Mouse (Mus musculus) neural tube, embryonic 11.5 days (tissue): ENCODE measurements around the gene Ldlrap1. TPM values are rescaled to one million over a fixed set of nuclear protein-coding genes. Genes with fewer than 3 reads are reported as not detected.

Experiments
- ATAC-seq: fragments of 200-750 bp; cut with Nextera tagmentation; 2 replicates; pipeline ENCODE4 v1.8.0; 2017; ENCODE audit warnings: moderate number of reproducible peaks, mild to moderate bottlenecking, moderate TSS enrichment, moderate library complexity; ENCODE audit not compliant: insufficient read depth, low FRiP score, low TSS enrichment
- DNase-seq: peaks from one replicate; pipeline ENCODE4 v3.0.0-alpha.2; 2015; ENCODE audit warnings: low spot score
- H3K27ac ChIP-seq: fragments of 300-500 bp; sonication (generic); 2 replicates; pipeline ENCODE4 v1.5.1; 2014; ENCODE audit warnings: low read depth, mild to moderate bottlenecking, low read length
- H3K27me3 ChIP-seq: fragments of 300-500 bp; sonication (generic); 2 replicates; pipeline ENCODE4 v1.6.1; 2014; ENCODE audit warnings: mild to moderate bottlenecking, low read length, mixed read lengths; ENCODE audit not compliant: control insufficient read depth, insufficient read depth
- H3K36me3 ChIP-seq: fragments of 300-500 bp; sonication (generic); 2 replicates; pipeline ENCODE4 v1.6.1; 2014; ENCODE audit warnings: mild to moderate bottlenecking, low read length, moderate library complexity, mixed read lengths; ENCODE audit not compliant: control insufficient read depth, insufficient read depth
- H3K4me1 ChIP-seq: fragments of 300-500 bp; sonication (generic); 2 replicates; pipeline ENCODE4 v1.6.1; 2014; ENCODE audit warnings: low read length, mixed read lengths; ENCODE audit not compliant: control insufficient read depth, insufficient read depth
- H3K4me2 ChIP-seq: fragments of 300-500 bp; sonication (generic); 2 replicates; pipeline ENCODE4 v1.6.1; 2014; ENCODE audit warnings: low read depth, mild to moderate bottlenecking, moderate library complexity
- H3K4me3 ChIP-seq: fragments of 300-500 bp; sonication (generic); 2 replicates; pipeline ENCODE4 v1.5.1; 2014; ENCODE audit warnings: low read depth, low read length
- H3K9ac ChIP-seq: fragments of 300-500 bp; sonication (generic); 2 replicates; pipeline ENCODE4 v1.6.1; 2014; ENCODE audit warnings: mild to moderate bottlenecking, low read length
- H3K9me3 ChIP-seq: fragments of 300-500 bp; sonication (generic); 2 replicates; pipeline ENCODE4 v1.6.1; 2016; ENCODE audit warnings: low read length; ENCODE audit not compliant: control insufficient read depth
- WGBS: fragments of 180-500 bp; shearing (Covaris S2); extraction: QIAGEN DNeasy Blood & Tissue Kit; methylation state at CpG from one replicate; pipeline ENCODE4 v1.1.7; 2014; 5-methylcytosine and 5-hydroxymethylcytosine counted together
- polyA plus RNA-seq: library from polyadenylated mRNA; unstranded; fragments of >200 nt; fragmentation: Nextera tagmentation; extraction: Ambion mirVana; gene quantifications from 2 replicates; pipeline ENCODE4 v1.2.1, GENCODE M21; 2014

Gene Ldlrap1
- polyA plus RNA-seq, 1 experiment from 2014 or later: 7.4 TPM

GRCm38 (mm10) chr4:134786946-134787345, 19.1 kb upstream of the Ldlrap1 start:
- Histone ChIP-seq H3K9me3 (no peaks in the 10 kb centered on the region), H3K4me2 (no peak overlapping the region), H3K9ac (no peak overlapping the region), H3K27me3 (no peaks in the 10 kb centered on the region), H3K27ac (no peak overlapping the region), H3K36me3 (no peaks in the 10 kb centered on the region), H3K4me1 (no peaks in the 10 kb centered on the region), H3K4me3 (no peak overlapping the region)
- ATAC-seq (no peak), DNase-seq (no peak)
- WGBS: 42% methylated on average over 10 of the region's 10 CpGs

- Histone ChIP-seq H3K4me1 (peaks cover under 1% of the 10 kb centered on the region; the same call in 1 of the 2 replicates), H3K4me3 (no peak overlapping the region), H3K27me3 (no peaks in the 10 kb centered on the region), H3K27ac (no peak overlapping the region), H3K9me3 (no peaks in the 10 kb centered on the region), H3K4me2 (no peak overlapping the region), H3K9ac (no peak overlapping the region), H3K36me3 (no peaks in the 10 kb centered on the region)
- 63% methylated on average over 5 of the region's 5 CpGs for WGBS
- no peak for ATAC-seq
- peak; percentile 41 for DNase-seq
Observed at GRCm38 (mm10) chr4:134784701-134785100, 16.9 kb upstream of the Ldlrap1 start.

- H3K4me2 ChIP-seq: no peak overlapping the region
- H3K9me3 ChIP-seq: no peaks in the 10 kb centered on the region
- H3K36me3 ChIP-seq: no peaks in the 10 kb centered on the region
- no peak overlapping the region for H3K4me3 ChIP-seq
- ATAC-seq (no peak), DNase-seq (no peak)
- WGBS: 43% methylated on average over 14 of the region's 14 CpGs
- no peak overlapping the region for H3K27ac ChIP-seq
- H3K9ac ChIP-seq: no peak overlapping the region
- no peaks in the 10 kb centered on the region for H3K27me3 ChIP-seq
- H3K4me1 ChIP-seq: peaks cover 5% of the 10 kb centered on the region; the same call in 1 of the 2 replicates
Observed at GRCm38 (mm10) chr4:134779136-134779934, 11.5 kb upstream of the Ldlrap1 start.

- H3K27me3 ChIP-seq: no peaks in the 10 kb centered on the region
- no peak overlapping the region for H3K9ac ChIP-seq
- WGBS: 78% methylated on average over 7 of the region's 7 CpGs
- H3K36me3 ChIP-seq: no peaks in the 10 kb centered on the region
- DNase-seq (no peak), ATAC-seq (no peak)
- peaks cover 5% of the 10 kb centered on the region; the same call in 1 of the 2 replicates for H3K4me1 ChIP-seq
- no peaks in the 10 kb centered on the region for H3K9me3 ChIP-seq
- no peak overlapping the region for H3K4me3 ChIP-seq
- H3K4me2 ChIP-seq: no peak overlapping the region
- H3K27ac ChIP-seq: no peak overlapping the region
Observed at GRCm38 (mm10) chr4:134776246-134776645, 8.4 kb upstream of the Ldlrap1 start.

GRCm38 (mm10) chr4:134775234-134775944, 7.6 kb upstream of the Ldlrap1 start:
- Histone ChIP-seq H3K4me1 (peaks cover 5% of the 10 kb centered on the region; the same call in 1 of the 2 replicates), H3K4me3 (no peak overlapping the region), H3K4me2 (no peak overlapping the region), H3K27ac (no peak overlapping the region), H3K9ac (no peak overlapping the region), H3K27me3 (no peaks in the 10 kb centered on the region), H3K36me3 (no peaks in the 10 kb centered on the region), H3K9me3 (no peaks in the 10 kb centered on the region)
- no peak for DNase-seq
- ATAC-seq: no peak
- WGBS: 67% methylated on average over 14 of the region's 14 CpGs

GRCm38 (mm10) chr4:134774126-134774525, 6.3 kb upstream of the Ldlrap1 start:
- Histone ChIP-seq H3K27ac (no peak overlapping the region), H3K4me1 (no peaks in the 10 kb centered on the region; the same call in 1 of the 2 replicates), H3K9ac (no peak overlapping the region), H3K4me3 (no peak overlapping the region), H3K36me3 (no peaks in the 10 kb centered on the region), H3K27me3 (0 out of 2 replicates have a peak, but pooled peaks cover under 1% of the 10 kb centered on the region), H3K4me2 (no peak overlapping the region), H3K9me3 (no peaks in the 10 kb centered on the region)
- ATAC-seq (no peak), DNase-seq (no peak)
- WGBS: 87% methylated on average over 6 of the region's 6 CpGs

GRCm38 (mm10) chr4:134772805-134773674, 5.2 kb upstream of the Ldlrap1 start:
- ATAC-seq: no peak
- no peak overlapping the region for H3K4me3 ChIP-seq
- DNase-seq: no peak
- H3K27ac ChIP-seq: no peak overlapping the region
- no peaks in the 10 kb centered on the region for H3K9me3 ChIP-seq
- 27% methylated on average over 4 of the region's 4 CpGs for WGBS
- no peak overlapping the region for H3K9ac ChIP-seq
- H3K4me2 ChIP-seq: no peak overlapping the region
- no peaks in the 10 kb centered on the region for H3K4me1 ChIP-seq
- peaks cover 3% of the 10 kb centered on the region; the same call in 1 of the 2 replicates for H3K27me3 ChIP-seq
- H3K36me3 ChIP-seq: no peaks in the 10 kb centered on the region

- Histone ChIP-seq H3K4me3 (no peak overlapping the region), H3K36me3 (no peaks in the 10 kb centered on the region), H3K27ac (no peak overlapping the region), H3K9me3 (no peaks in the 10 kb centered on the region), H3K4me1 (peaks cover 9% of the 10 kb centered on the region), H3K9ac (no peak overlapping the region), H3K4me2 (no peak overlapping the region), H3K27me3 (peaks cover 18% of the 10 kb centered on the region)
- DNase-seq (no peak), ATAC-seq (no peak)
- 60% methylated on average over 7 of the region's 7 CpGs for WGBS
Observed at GRCm38 (mm10) chr4:134769891-134770290, 2.1 kb upstream of the Ldlrap1 start.
